Mouse (Mus musculus): ENCODE results near the gene Gm3047.
"Not testable (repeated sequence)": the region's sequence is repeated elsewhere in the genome, so short reads cannot be mapped to it uniquely, and the experiment has no call there.

The Gm3047 gene

GRCm38 (mm10) chr14:4555105-4555504, at the start of gene Gm3047:
Gene Gm3047, plus strand, starts transcription at chr14:4555405.
- not testable (repeated sequence) for DNase-seq (ENCODE audit: low spot score in 2 of 2)

Measured in heart, adult 9 months (tissue).